18 mouse cellular contexts compared by ENCODE assay signal in genomic region chr4:53307121-53307520, GRCm38 (mm10).
DNase-seq lines count a peak whose midpoint lies in the region; TF ChIP-seq lines count a peak whose summit lies in the region.
"Had no signal": no experiment of that assay in that cellular context is flagged by ENCODE, and none has a peak within 500 bp of the region (broad histone marks: within the 10 kb centered on the region; RNA-seq: fewer than 3 reads in every experiment).

No protein-coding gene starts in this region.

- intact Hi-C loops in heart, adult 2 months (cut with DNase I), result no loop called here

- peaks cover 3% of the 10 kb centered on the region for H3K4me1 ChIP-seq in heart, adult 2 months (ENCODE audit: control insufficient read depth, insufficient read depth, low read length)
- H3K4me1 ChIP-seq: embryonic facial prominence, embryonic 15.5 days; forebrain, embryonic 12.5 days; hindbrain, embryonic 10.5 days; hindbrain, embryonic 15.5 days had no signal

- H3K79me2 ChIP-seq in heart, adult 2 months (replicated peaks; ENCODE audit: control insufficient read depth, insufficient read depth, low read length), result no peaks in the 10 kb centered on the region
- H3K79me2 ChIP-seq in C2C12 (ENCODE audit: control insufficient read depth, insufficient read depth), result no peaks in the 10 kb centered on the region

- H3ac ChIP-seq in C2C12 (ENCODE audit: control insufficient read depth, insufficient read length, low read depth), result no peak overlapping the region

- H3K9ac ChIP-seq in heart, adult 2 months (ENCODE audit: low read depth, low read length), result no peak overlapping the region
- H3K9ac ChIP-seq: embryonic facial prominence, embryonic 15.5 days; forebrain, embryonic 12.5 days; forebrain, postnatal 0 days; heart, embryonic 12.5 days; hindbrain, embryonic 15.5 days had no signal

- TF ChIP-seq EP300 in heart, adult 2 months (IDR thresholded peaks at IDR 0.05; ENCODE audit: insufficient read depth, low read depth, low read length), result no peak

- H3K4me3 ChIP-seq in heart, adult 2 months, result no peak overlapping the region
- H3K4me3 ChIP-seq in C2C12 (ENCODE audit: insufficient read depth, poor library complexity, severe bottlenecking), result no peak overlapping the region
- H3K4me3 ChIP-seq: embryonic facial prominence, embryonic 15.5 days; forebrain, embryonic 12.5 days; heart, embryonic 12.5 days; hindbrain, embryonic 10.5 days; hindbrain, embryonic 15.5 days had no signal

- TF ChIP-seq CTCF in heart, adult 2 months (IDR thresholded peaks at IDR 0.05), result no peak
- TF ChIP-seq CTCF in C2C12 (IDR thresholded peaks at IDR 0.05; ENCODE audit: control insufficient read depth, insufficient read depth, insufficient read length), result no peak

- WGBS in heart, adult 2 months, result 67% methylated on average over 4 of the region's 4 CpGs

- H3K79me3 ChIP-seq in C2C12 (ENCODE audit: low read depth), result no peaks in the 10 kb centered on the region

- no peak overlapping the region for H3K27ac ChIP-seq in heart, adult 2 months
- H3K27ac ChIP-seq: embryonic facial prominence, embryonic 15.5 days; forebrain, embryonic 12.5 days; hindbrain, embryonic 10.5 days; hindbrain, embryonic 15.5 days had no signal

- TF ChIP-seq POLR2A in heart, adult 2 months (IDR thresholded peaks at IDR 0.05; ENCODE audit: insufficient read depth, low read depth, low read length), result no peak

- no peaks in the 10 kb centered on the region for H3K27me3 ChIP-seq in heart, adult 2 months (ENCODE audit: control insufficient read depth, insufficient read depth, low read length)
- no peaks in the 10 kb centered on the region for H3K27me3 ChIP-seq in C2C12 (ENCODE audit: control insufficient read depth, insufficient read depth, insufficient read length)
- H3K27me3 ChIP-seq: embryonic facial prominence, embryonic 15.5 days; forebrain, embryonic 12.5 days; heart, embryonic 12.5 days; hindbrain, embryonic 15.5 days had no signal

- H3K36me3 ChIP-seq in heart, adult 2 months (ENCODE audit: control insufficient read depth, insufficient read depth, low read length), result no peaks in the 10 kb centered on the region
- H3K36me3 ChIP-seq in C2C12 (ENCODE audit: control insufficient read depth, insufficient read depth), result no peaks in the 10 kb centered on the region
- H3K36me3 ChIP-seq: embryonic facial prominence, embryonic 15.5 days; forebrain, embryonic 12.5 days; G1E; heart, embryonic 12.5 days; hindbrain, embryonic 10.5 days; hindbrain, embryonic 15.5 days had no signal

- DNase-seq in heart, adult 11 months, result peak; percentile 43
- DNase-seq in heart, adult 2 months, result no peak
- DNase-seq in brain, adult 2 months (ENCODE audit: low read depth, low spot score), result peak; percentile 63
- peak; percentile 13 for DNase-seq in telencephalon, adult 2 months (ENCODE audit: low read depth, low spot score)
- no peak for DNase-seq in neural tube, embryonic 10.5 days (ENCODE audit: extremely low spot score, low spot score)
- no peak for DNase-seq in retina, embryonic 14.5 days (ENCODE audit: low spot score)
- DNase-seq: adrenal gland, postnatal 10 days; cerebellum, adult 18-20 months; cerebellum, adult 9-11 months; cerebellum, postnatal 36 days; forebrain, postnatal 0 days had no signal

TF ChIP-seq in C2C12, 6 proteins besides CTCF, POLR2A, EP300 and RAD21:
- peak; percentile 56 for TF ChIP-seq FOSL1 (IDR thresholded peaks at IDR 0.05; ENCODE audit: insufficient read depth, low read length, poor library complexity, severe bottlenecking)
- no peak for TF ChIP-seq CEBPB (IDR thresholded peaks at IDR 0.05; ENCODE audit: low read depth)

Comparison
In these comparisons a context has a peak if more than half of its experiments do, and no peak if none do; other contexts are left out.
1. DNase-seq: peak in heart, adult 11 months (single experiment), brain, adult 2 months (single experiment) and telencephalon, adult 2 months (single experiment); none in heart, adult 2 months (0 of 2), neural tube, embryonic 10.5 days (single experiment) and retina, embryonic 14.5 days (single experiment).